Mouse (Mus musculus) cerebellum, adult 9-10 months (tissue): ENCODE measurements at regions not wholly inside any gene's neighbourhood (a gene's known extent, or its start where the extent isn't known, plus 50 kb on each side); places are given as distances from the start of the nearest gene placed in this dataset.

ENCODE experiments used
- DNase-seq: peaks from one replicate; pipeline ENCODE4 v3.0.0; 2022

DNA sequence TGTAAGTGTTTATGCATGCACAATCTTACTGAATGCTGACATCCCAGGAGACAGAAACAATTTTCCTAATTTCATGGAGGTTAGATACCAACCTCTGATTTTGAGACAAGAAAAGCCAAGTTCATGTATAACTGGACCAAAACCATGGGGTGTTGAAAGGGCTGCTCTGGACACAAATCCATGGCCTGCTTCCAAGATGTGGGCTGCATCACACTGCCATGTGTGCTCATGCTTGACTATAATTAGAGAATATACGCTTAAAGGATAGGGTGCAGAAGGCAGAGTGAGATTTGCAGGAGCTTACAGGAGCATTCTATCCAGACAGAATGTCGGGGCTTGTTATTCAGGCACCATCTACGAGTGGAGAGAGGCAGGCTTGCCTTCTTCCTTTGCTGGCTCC lies 64.8 kb upstream of the Runx1 start:
- no peak for DNase-seq

DNA sequence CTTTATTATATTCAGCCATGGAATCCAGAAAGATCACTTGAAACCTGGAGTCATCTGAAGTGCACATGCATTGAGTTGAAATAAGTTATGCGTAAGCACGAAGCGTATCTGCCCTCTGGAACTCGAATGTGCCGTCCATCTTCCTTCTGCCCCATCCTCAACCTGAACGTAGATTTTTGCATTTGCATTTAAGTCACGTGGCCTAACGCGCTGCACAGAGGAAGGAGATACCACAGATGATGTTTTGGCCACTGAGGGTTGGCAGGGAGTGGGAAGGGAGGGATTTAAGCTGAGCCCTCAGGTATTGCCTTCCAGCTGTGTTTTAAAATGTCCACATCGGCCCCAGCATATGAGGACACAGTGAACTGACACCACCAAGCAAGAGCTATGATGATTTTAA lies 63.6 kb upstream of the Runx1 start:
- DNase-seq, result no peak

DNA sequence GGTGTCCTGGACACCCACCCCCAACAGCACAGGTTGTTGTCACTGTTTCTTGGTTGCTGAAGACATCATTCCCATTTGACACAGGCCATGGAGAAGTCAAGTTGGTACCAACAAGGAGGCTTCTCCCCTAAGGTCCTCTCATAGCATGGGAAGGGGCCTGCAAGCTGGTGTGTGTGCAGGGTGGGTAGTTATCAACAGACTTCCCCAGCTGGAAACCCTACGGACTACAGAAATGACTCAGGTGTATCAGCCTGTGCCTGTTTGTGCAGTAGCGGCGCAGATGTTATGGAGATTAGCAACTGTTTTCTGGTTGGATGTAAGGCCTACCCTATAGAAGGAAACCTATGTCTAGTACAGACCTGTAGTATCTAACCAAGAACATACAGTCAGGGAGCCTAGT lies 60.3 kb upstream of the Runx1 start:
- DNase-seq, result no peak

DNA sequence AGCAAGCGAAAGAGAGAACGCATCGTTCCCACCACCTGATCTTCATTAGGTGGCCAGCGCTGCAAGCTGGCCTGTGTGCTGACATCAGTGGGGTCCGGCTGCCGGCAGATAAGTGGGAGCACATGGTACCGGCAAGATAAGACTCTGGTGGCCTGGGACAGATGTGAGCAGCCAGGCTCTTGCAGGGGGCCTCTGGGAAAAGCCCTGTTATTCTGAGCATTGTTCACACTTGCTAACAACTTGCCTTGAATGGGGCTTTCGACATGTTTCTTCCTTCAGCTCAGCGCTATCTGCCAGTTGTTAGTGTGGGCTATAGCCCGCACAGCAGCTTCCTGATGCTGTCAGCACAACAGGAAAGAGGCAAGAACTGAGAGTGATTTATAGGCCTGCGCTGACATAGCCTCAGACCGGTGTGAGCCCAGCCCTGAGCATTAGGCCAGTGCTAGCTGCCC lies 57.9 kb upstream of the Runx1 start:
- no peak for DNase-seq

DNA sequence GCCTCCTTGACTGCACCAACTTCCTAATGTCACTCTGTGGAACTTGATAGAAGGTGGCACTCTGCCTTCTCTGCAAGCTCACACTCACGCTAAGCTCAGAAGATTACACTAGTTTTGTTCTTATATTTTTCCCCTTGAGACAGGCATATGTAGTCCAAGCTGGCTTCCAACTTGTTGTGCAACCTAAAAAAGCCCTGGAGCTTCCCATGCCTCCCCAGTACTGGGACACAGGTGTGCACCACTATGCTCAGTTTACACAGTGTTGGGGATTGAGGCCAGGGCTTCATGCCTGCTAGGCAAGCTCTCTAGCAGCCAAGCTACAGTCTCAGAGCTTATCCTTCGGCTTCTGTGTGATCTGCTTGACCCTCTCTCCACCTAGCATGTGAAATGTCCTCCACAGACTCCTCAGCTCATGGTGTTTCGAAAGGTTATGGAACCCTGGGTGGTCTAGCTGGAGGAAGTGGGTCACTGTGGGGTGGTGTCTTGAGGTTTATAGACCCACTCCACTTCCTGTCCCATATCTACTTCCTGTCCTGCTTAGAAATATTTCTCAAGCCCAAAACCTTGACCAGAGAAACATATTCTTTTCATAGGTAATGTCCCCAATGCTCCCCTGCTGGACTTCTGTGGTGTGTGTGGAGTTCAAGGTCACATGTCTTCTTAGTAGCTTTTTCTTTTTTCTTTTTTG lies 54.6 kb upstream of the Runx1 start:
- DNase-seq, result no peak

DNA sequence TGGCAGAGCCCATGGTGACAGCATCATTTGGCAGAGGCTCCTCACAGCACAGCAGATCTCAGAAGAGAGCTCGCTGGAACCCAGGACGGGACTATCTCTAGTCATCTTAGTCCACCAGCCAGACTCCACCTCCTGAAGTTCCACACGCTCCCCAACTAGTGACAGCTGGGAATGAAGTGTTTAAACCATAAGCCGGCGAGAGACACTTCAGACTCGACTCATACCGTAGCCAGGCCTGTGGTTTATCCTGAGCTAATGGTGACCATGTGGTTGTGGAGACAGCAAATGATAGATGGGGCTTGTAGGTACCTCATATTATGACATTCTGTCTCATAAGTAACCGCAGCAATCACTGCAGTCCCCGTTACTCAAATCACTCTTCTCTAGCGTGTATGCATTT lies 52.1 kb upstream of the Runx1 start:
- no peak for DNase-seq
